Mouse (Mus musculus): ENCODE results near the gene C1qtnf9. TPM values are rescaled to one million over a fixed set of nuclear protein-coding genes. Genes with fewer than 3 reads are reported as not detected.
A peak's percentile ranks its signal among the peaks of the same experiment; 100 is the strongest.

C1qtnf9 gene
- polyA plus RNA-seq, 1 experiment, result 0.31 TPM

GRCm38 (mm10) chr14:60736591-60737192 lies 31.2 kb upstream of the C1qtnf9 start:
- Histone ChIP-seq H3K27ac (ENCODE audit: insufficient read depth, low read length) (peak overlapping the region; percentile 26; the same call in 1 of the 2 replicates), H3K4me3 (ENCODE audit: insufficient read depth, low read length) (no peak overlapping the region), H3K4me1 (ENCODE audit: control insufficient read depth, insufficient read depth, low read length) (peaks cover 2% of the 10 kb centered on the region)
- no peak for TF ChIP-seq CTCF (IDR thresholded peaks at IDR 0.05; ENCODE audit: extremely low read depth, insufficient read depth, low read length)
- no peak for TF ChIP-seq POLR2A (IDR thresholded peaks at IDR 0.05; ENCODE audit: extremely low read depth, insufficient read depth, low read length)

- Histone ChIP-seq H3K4me1 (ENCODE audit: control insufficient read depth, insufficient read depth, low read length) (peaks cover 2% of the 10 kb centered on the region), H3K27ac (ENCODE audit: insufficient read depth, low read length) (0 out of 2 replicates have a peak overlapping the region, but pooled peaks have one; percentile 22), H3K4me3 (ENCODE audit: insufficient read depth, low read length) (no peak overlapping the region)
- no peak for TF ChIP-seq POLR2A (IDR thresholded peaks at IDR 0.05; ENCODE audit: extremely low read depth, insufficient read depth, low read length)
- no peak for TF ChIP-seq CTCF (IDR thresholded peaks at IDR 0.05; ENCODE audit: extremely low read depth, insufficient read depth, low read length)
These were observed 30.7 kb upstream of the C1qtnf9 start for GRCm38 (mm10) chr14:60737202-60737611.

GRCm38 (mm10) chr14:60738434-60738938 lies 29.4 kb upstream of the C1qtnf9 start:
- Histone ChIP-seq H3K27ac (ENCODE audit: insufficient read depth, low read length) (peak overlapping the region; percentile 22; the same call in 1 of the 2 replicates), H3K4me1 (ENCODE audit: control insufficient read depth, insufficient read depth, low read length) (peaks cover 2% of the 10 kb centered on the region), H3K4me3 (ENCODE audit: insufficient read depth, low read length) (no peak overlapping the region)
- TF ChIP-seq POLR2A (IDR thresholded peaks at IDR 0.05; ENCODE audit: extremely low read depth, insufficient read depth, low read length), result no peak
- no peak for TF ChIP-seq CTCF (IDR thresholded peaks at IDR 0.05; ENCODE audit: extremely low read depth, insufficient read depth, low read length)

GRCm38 (mm10) chr14:60739155-60739554 lies 28.8 kb upstream of the C1qtnf9 start:
- Histone ChIP-seq H3K4me3 (ENCODE audit: insufficient read depth, low read length) (no peak overlapping the region), H3K4me1 (ENCODE audit: control insufficient read depth, insufficient read depth, low read length) (no peaks in the 10 kb centered on the region; the same call in 1 of the 2 replicates), H3K27ac (ENCODE audit: insufficient read depth, low read length) (no peak overlapping the region)
- TF ChIP-seq POLR2A (IDR thresholded peaks at IDR 0.05; ENCODE audit: extremely low read depth, insufficient read depth, low read length), result no peak
- TF ChIP-seq CTCF (IDR thresholded peaks at IDR 0.05; ENCODE audit: extremely low read depth, insufficient read depth, low read length), result no peak

GRCm38 (mm10) chr14:60739616-60740015 lies 28.3 kb upstream of the C1qtnf9 start:
- H3K4me1 ChIP-seq (ENCODE audit: control insufficient read depth, insufficient read depth, low read length), result no peaks in the 10 kb centered on the region; the same call in 1 of the 2 replicates
- H3K4me3 ChIP-seq (ENCODE audit: insufficient read depth, low read length), result no peak overlapping the region
- H3K27ac ChIP-seq (ENCODE audit: insufficient read depth, low read length), result no peak overlapping the region
- no peak for TF ChIP-seq CTCF (IDR thresholded peaks at IDR 0.05; ENCODE audit: extremely low read depth, insufficient read depth, low read length)
- TF ChIP-seq POLR2A (IDR thresholded peaks at IDR 0.05; ENCODE audit: extremely low read depth, insufficient read depth, low read length), result no peak

GRCm38 (mm10) chr14:60740507-60740906 lies 27.4 kb upstream of the C1qtnf9 start:
- Histone ChIP-seq H3K4me1 (ENCODE audit: control insufficient read depth, insufficient read depth, low read length) (no peaks in the 10 kb centered on the region; the same call in 1 of the 2 replicates), H3K4me3 (ENCODE audit: insufficient read depth, low read length) (no peak overlapping the region), H3K27ac (ENCODE audit: insufficient read depth, low read length) (no peak overlapping the region)
- TF ChIP-seq CTCF (IDR thresholded peaks at IDR 0.05; ENCODE audit: extremely low read depth, insufficient read depth, low read length) (no peak), POLR2A (IDR thresholded peaks at IDR 0.05; ENCODE audit: extremely low read depth, insufficient read depth, low read length) (no peak)

- no peak overlapping the region for H3K4me3 ChIP-seq (ENCODE audit: insufficient read depth, low read length)
- TF ChIP-seq CTCF (IDR thresholded peaks at IDR 0.05; ENCODE audit: extremely low read depth, insufficient read depth, low read length) (no peak), POLR2A (IDR thresholded peaks at IDR 0.05; ENCODE audit: extremely low read depth, insufficient read depth, low read length) (no peak)
- no peak overlapping the region for H3K27ac ChIP-seq (ENCODE audit: insufficient read depth, low read length)
- H3K4me1 ChIP-seq (ENCODE audit: control insufficient read depth, insufficient read depth, low read length), result no peaks in the 10 kb centered on the region; the same call in 1 of the 2 replicates
These were observed 26.9 kb upstream of the C1qtnf9 start for GRCm38 (mm10) chr14:60741033-60741432.

GRCm38 (mm10) chr14:60741490-60741981 lies 26.4 kb upstream of the C1qtnf9 start:
- no peak overlapping the region for H3K27ac ChIP-seq (ENCODE audit: insufficient read depth, low read length)
- H3K4me1 ChIP-seq (ENCODE audit: control insufficient read depth, insufficient read depth, low read length), result no peaks in the 10 kb centered on the region; the same call in 1 of the 2 replicates
- H3K4me3 ChIP-seq (ENCODE audit: insufficient read depth, low read length), result no peak overlapping the region
- no peak for TF ChIP-seq CTCF (IDR thresholded peaks at IDR 0.05; ENCODE audit: extremely low read depth, insufficient read depth, low read length)
- no peak for TF ChIP-seq POLR2A (IDR thresholded peaks at IDR 0.05; ENCODE audit: extremely low read depth, insufficient read depth, low read length)

- Histone ChIP-seq H3K27ac (ENCODE audit: insufficient read depth, low read length) (no peak overlapping the region), H3K4me1 (ENCODE audit: control insufficient read depth, insufficient read depth, low read length) (no peaks in the 10 kb centered on the region), H3K4me3 (ENCODE audit: insufficient read depth, low read length) (no peak overlapping the region)
- TF ChIP-seq CTCF (IDR thresholded peaks at IDR 0.05; ENCODE audit: extremely low read depth, insufficient read depth, low read length), result no peak
- no peak for TF ChIP-seq POLR2A (IDR thresholded peaks at IDR 0.05; ENCODE audit: extremely low read depth, insufficient read depth, low read length)
These were observed 24.3 kb upstream of the C1qtnf9 start for GRCm38 (mm10) chr14:60743681-60744080.

GRCm38 (mm10) chr14:60745201-60745600 lies 22.7 kb upstream of the C1qtnf9 start:
- no peak overlapping the region for H3K4me3 ChIP-seq (ENCODE audit: insufficient read depth, low read length)
- no peak for TF ChIP-seq POLR2A (IDR thresholded peaks at IDR 0.05; ENCODE audit: extremely low read depth, insufficient read depth, low read length)
- no peak for TF ChIP-seq CTCF (IDR thresholded peaks at IDR 0.05; ENCODE audit: extremely low read depth, insufficient read depth, low read length)
- H3K27ac ChIP-seq (ENCODE audit: insufficient read depth, low read length), result no peak overlapping the region
- H3K4me1 ChIP-seq (ENCODE audit: control insufficient read depth, insufficient read depth, low read length), result no peaks in the 10 kb centered on the region
